Mouse (Mus musculus): Measurements from ENCODE around the gene Ifna2.

DNA sequence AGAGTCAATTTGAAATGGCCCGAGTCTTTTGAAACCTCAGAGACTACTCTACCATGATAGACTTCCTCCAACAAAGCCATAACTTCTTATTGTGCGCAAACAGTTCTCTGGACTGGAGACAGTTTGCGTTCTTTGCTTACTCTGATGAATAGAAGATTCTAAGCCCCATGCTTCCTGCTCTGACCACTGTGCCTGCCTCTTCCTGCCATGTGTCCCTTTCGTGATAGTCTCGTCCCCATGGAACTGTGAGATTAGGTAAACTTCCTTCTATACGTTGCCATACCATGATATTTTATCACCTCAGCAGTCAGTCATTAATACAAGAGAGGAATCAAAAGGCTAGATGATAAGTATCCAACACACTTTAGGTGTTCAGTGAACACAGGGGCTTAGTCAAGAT is 43.0 kb upstream of the Ifna2 start:
- TF ChIP-seq CTCF (IDR thresholded peaks at IDR 0.05; ENCODE audit: low read depth, low read length) (no peak), POLR2A (IDR thresholded peaks at IDR 0.05; ENCODE audit: borderline replicate concordance, low read depth, low read length) (no peak)

All from bone marrow macrophage, adult 2 months (primary cell).